Mouse (Mus musculus) heart, postnatal 0 days (tissue): Measurements from ENCODE around the gene Card11. TPM values are rescaled to one million over a fixed set of nuclear protein-coding genes. Genes with fewer than 3 reads are reported as not detected.

Experiments used
- ATAC-seq: fragments of 200-750 bp; cut with Nextera tagmentation; 2 replicates; pipeline ENCODE4 v1.8.0; 2017; ENCODE audit warnings: low read depth, moderate number of reproducible peaks, moderate library complexity; ENCODE audit not compliant: insufficient read depth
- DNase-seq: peaks from one replicate; pipeline ENCODE4 v3.0.0-alpha.2; 2016; ENCODE audit warnings: low spot score
- H3K27ac ChIP-seq: fragments of 300-500 bp; sonication (generic); 2 replicates; pipeline ENCODE4 v1.5.1; 2014; ENCODE audit warnings: low read depth, mild to moderate bottlenecking
- H3K27me3 ChIP-seq: fragments of 300-500 bp; sonication (generic); 2 replicates; pipeline ENCODE4 v1.6.1; 2014; ENCODE audit warnings: low read length, mixed read lengths; ENCODE audit not compliant: control insufficient read depth, insufficient read depth
- H3K36me3 ChIP-seq: fragments of 300-500 bp; sonication (generic); replicated peaks from 2 replicates; pipeline ENCODE4 v1.6.1; 2014; ENCODE audit warnings: low read length, mixed read lengths; ENCODE audit not compliant: control insufficient read depth, insufficient read depth
- H3K4me1 ChIP-seq: fragments of 300-500 bp; sonication (generic); 2 replicates; pipeline ENCODE4 v1.6.1; 2014; ENCODE audit warnings: antibody characterized with exemption; ENCODE audit not compliant: control insufficient read depth, insufficient read depth
- H3K4me2 ChIP-seq: fragments of 300-500 bp; sonication (generic); 2 replicates; pipeline ENCODE4 v1.6.1; 2014; ENCODE audit warnings: low read depth, mild to moderate bottlenecking, low read length, moderate library complexity
- H3K4me3 ChIP-seq: fragments of 300-500 bp; sonication (generic); 2 replicates; pipeline ENCODE4 v1.5.1; 2014; ENCODE audit warnings: low read depth, low read length
- H3K9ac ChIP-seq: fragments of 300-500 bp; sonication (generic); replicated peaks from 2 replicates; pipeline ENCODE4 v1.6.1; 2014; ENCODE audit warnings: low read depth, low read length, mixed read lengths
- H3K9me3 ChIP-seq: fragments of 300-500 bp; sonication (generic); replicated peaks from 2 replicates; pipeline ENCODE4 v1.6.1; 2016; ENCODE audit warnings: low read length; ENCODE audit not compliant: control insufficient read depth
- CTCF ChIP-seq: IDR thresholded peaks from 2 replicates; pipeline ENCODE4 v1.5.1; 2016; ENCODE audit warnings: antibody characterized with exemption, control low read depth, low read depth
- EP300 ChIP-seq: IDR thresholded peaks from 2 replicates; pipeline ENCODE4 v1.6.1; 2016; ENCODE audit warnings: antibody characterized with exemption, low read depth
- WGBS: fragments of 180-500 bp; shearing (Covaris S2); extraction: QIAGEN DNeasy Blood & Tissue Kit; methylation state at CpG from one replicate; pipeline ENCODE4 v1.1.7; 2014; 5-methylcytosine and 5-hydroxymethylcytosine counted together
- polyA plus RNA-seq: library from polyadenylated mRNA; unstranded; fragments of >200 nt; fragmentation: Nextera tagmentation; extraction: Ambion mirVana; gene quantifications from 2 replicates; pipeline ENCODE4 v1.2.1, GENCODE M21; 2015
- total RNA-seq: library from RNA; depleted of rRNA; stranded (reverse); fragments of >200 nt; gene quantifications from 2 replicates; pipeline ENCODE4 v1.2.3, GENCODE M21; 2014; ENCODE audit warnings: low replicate concordance

Card11 gene
- total and polyA plus RNA-seq, 2 experiments from 2014 or later: 0.45 TPM; not detected in 1

- DNase-seq (no peak), ATAC-seq (no peak)
- H3K36me3 ChIP-seq: no peaks in the 10 kb centered on the region
- no peak overlapping the region for H3K27ac ChIP-seq
- 66% methylated on average over 11 of the region's 11 CpGs for WGBS
- no peak overlapping the region for H3K4me3 ChIP-seq
- no peak overlapping the region for H3K9ac ChIP-seq
- no peak overlapping the region for H3K4me2 ChIP-seq
- TF ChIP-seq CTCF: no peak
- no peak for TF ChIP-seq EP300
- H3K4me1 ChIP-seq: no peaks in the 10 kb centered on the region
- no peaks in the 10 kb centered on the region for H3K9me3 ChIP-seq
- no peaks in the 10 kb centered on the region for H3K27me3 ChIP-seq
Measured at GRCm38 (mm10) chr5:140992093-140993070, 8.0 kb downstream of the Card11 start.

- ATAC-seq: no peak
- H3K9ac ChIP-seq: no peak overlapping the region
- no peaks in the 10 kb centered on the region for H3K36me3 ChIP-seq
- H3K9me3 ChIP-seq: no peaks in the 10 kb centered on the region
- TF ChIP-seq CTCF (no peak), EP300 (no peak)
- H3K27me3 ChIP-seq: no peaks in the 10 kb centered on the region
- H3K4me1 ChIP-seq: no peaks in the 10 kb centered on the region
- no peak overlapping the region for H3K4me2 ChIP-seq
- no peak overlapping the region for H3K4me3 ChIP-seq
- 83% methylated on average over 9 of the region's 9 CpGs for WGBS
- no peak for DNase-seq
- no peak overlapping the region for H3K27ac ChIP-seq
Measured at GRCm38 (mm10) chr5:140985311-140986050, 14.9 kb downstream of the Card11 start.

GRCm38 (mm10) chr5:140981370-140981805 lies 19.0 kb downstream of the Card11 start:
- H3K9me3 ChIP-seq: peaks cover 17% of the 10 kb centered on the region; the same call in 1 of the 2 replicates
- no peaks in the 10 kb centered on the region for H3K36me3 ChIP-seq
- TF ChIP-seq EP300 (no peak), CTCF (no peak)
- H3K4me3 ChIP-seq: no peak overlapping the region
- H3K27me3 ChIP-seq: no peaks in the 10 kb centered on the region
- H3K4me1 ChIP-seq: no peaks in the 10 kb centered on the region
- DNase-seq: no peak
- WGBS: 34% methylated on average over 6 of the region's 6 CpGs
- H3K9ac ChIP-seq: no peak overlapping the region
- no peak overlapping the region for H3K4me2 ChIP-seq
- no peak overlapping the region for H3K27ac ChIP-seq
- ATAC-seq: no peak

GRCm38 (mm10) chr5:140980783-140981182 lies 19.6 kb downstream of the Card11 start:
- no peak overlapping the region for H3K4me3 ChIP-seq
- no peak for TF ChIP-seq EP300
- TF ChIP-seq CTCF: no peak
- no peak overlapping the region for H3K27ac ChIP-seq
- DNase-seq: no peak
- WGBS: 74% methylated on average over 5 of the region's 5 CpGs
- H3K9me3 ChIP-seq: peaks cover 17% of the 10 kb centered on the region; the same call in 1 of the 2 replicates
- no peak overlapping the region for H3K4me2 ChIP-seq
- H3K4me1 ChIP-seq: no peaks in the 10 kb centered on the region
- H3K27me3 ChIP-seq: no peaks in the 10 kb centered on the region
- H3K9ac ChIP-seq: no peak overlapping the region
- no peak for ATAC-seq
- no peaks in the 10 kb centered on the region for H3K36me3 ChIP-seq

- H3K4me2 ChIP-seq: no peak overlapping the region
- no peaks in the 10 kb centered on the region for H3K4me1 ChIP-seq
- peaks cover 17% of the 10 kb centered on the region; the same call in 1 of the 2 replicates for H3K9me3 ChIP-seq
- H3K36me3 ChIP-seq: no peaks in the 10 kb centered on the region
- H3K27me3 ChIP-seq: no peaks in the 10 kb centered on the region
- H3K4me3 ChIP-seq: no peak overlapping the region
- no peak overlapping the region for H3K27ac ChIP-seq
- TF ChIP-seq CTCF: no peak
- TF ChIP-seq EP300: no peak
- 82% methylated on average over 2 of the region's 2 CpGs for WGBS
- no peak for DNase-seq
- no peak overlapping the region for H3K9ac ChIP-seq
- ATAC-seq: no peak
Measured at GRCm38 (mm10) chr5:140980051-140980450, 20.3 kb downstream of the Card11 start.
